Mouse (Mus musculus) heart, postnatal 4 days (tissue): Measurements from ENCODE around the gene Mrpl24. TPM values are rescaled to one million over a fixed set of nuclear protein-coding genes. Genes with fewer than 3 reads are reported as not detected.

Experiments used
- DNase-seq: peaks from one replicate; pipeline ENCODE4 v3.0.0; 2021
- total RNA-seq, 2 experiments: library from RNA; stranded (reverse); gene quantifications; 2 replicates each; pipeline ENCODE4 v1.2.3; 2021

The Mrpl24 gene
- total RNA-seq, 2 experiments from 2014 or later: 68.2 to 68.9 TPM

DNA sequence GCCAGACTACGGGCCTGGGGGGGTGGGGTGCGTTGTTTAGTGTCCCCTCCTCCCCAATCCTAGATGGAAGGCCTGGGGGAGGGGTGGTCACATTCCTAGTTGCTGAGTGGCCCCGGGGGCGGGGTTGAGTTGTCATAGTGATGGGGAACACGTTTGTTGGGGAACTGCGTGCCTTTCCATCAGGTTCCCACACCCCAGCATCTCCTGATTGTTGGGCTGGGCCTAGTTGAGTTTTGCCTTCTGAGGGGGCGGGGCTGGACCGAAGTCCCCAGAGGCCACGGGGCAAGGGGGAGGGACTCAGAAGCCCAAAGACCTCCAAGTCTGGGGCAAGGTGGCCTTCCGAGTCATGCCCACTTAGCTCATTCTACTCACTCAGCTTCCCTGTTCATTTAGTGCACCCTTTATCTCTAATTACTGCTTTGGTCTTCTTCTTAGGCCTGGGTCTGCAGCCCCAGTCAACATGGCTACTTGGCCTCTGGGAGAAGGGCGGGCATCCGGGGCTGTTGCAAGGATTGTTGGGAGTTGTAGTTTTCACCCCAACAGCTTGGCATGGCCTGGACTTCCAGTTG lies 8.6 kb upstream of the Mrpl24 start:
- DNase-seq: peak; percentile 92

DNA sequence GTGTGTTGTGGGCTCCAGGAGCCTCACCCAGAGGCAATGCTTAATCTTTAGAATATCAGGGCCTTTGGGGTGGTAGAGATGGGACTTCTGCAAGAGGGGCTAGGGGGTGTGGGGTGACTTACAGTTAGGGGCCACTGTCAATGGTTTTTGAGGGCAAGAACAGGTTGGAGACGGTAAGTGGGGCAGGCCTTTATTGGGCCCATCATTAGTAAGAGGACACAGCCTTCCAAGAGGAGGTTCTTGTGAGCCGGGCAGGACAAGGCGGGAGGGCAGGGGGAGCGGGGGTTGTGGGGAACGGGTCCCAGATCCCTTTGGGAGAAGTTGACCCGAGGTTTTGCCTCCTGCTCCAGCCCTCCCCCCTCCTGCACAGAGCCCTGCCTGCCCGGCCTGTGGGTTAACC lies 5.8 kb upstream of the Mrpl24 start:
- DNase-seq: no peak

DNA sequence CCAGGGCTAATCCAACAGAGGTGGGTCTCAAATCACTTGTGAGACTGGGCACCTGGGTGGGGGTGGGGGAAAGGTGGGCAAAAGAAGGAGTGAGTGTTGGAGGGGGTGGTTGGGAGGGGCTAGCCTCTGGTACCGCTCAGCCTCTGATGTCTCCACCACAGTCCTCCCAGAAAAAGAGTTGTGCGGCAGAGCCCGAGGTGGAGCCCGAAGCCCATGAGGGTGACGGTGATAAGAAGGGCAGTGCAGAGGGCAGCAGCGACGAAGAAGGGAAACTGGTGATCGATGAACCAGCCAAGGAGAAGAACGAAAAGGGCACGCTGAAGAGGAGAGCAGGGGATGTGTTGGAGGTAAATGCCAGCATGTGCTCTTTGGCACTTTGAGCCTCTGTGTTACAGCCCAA lies 5.4 kb upstream of the Mrpl24 start:
- no peak for DNase-seq

DNA sequence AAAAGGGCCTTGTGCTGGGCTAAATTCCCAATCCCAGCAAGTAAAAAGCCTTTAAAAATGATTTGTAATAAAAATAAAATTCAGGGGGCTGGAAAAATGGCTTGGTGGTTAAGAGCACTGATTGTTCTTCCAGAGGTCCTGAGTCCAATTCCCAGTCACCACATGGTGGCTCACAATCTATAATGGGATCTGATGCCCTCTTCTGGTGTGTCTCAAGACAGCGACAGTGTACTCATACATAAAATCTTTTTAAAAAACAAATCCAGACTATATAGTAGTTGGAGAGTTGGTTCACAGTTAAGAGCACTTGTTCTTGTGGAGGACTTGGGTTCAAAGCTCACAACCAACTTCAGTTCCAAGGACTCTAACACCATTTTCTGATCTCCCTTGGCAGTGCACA lies 2.3 kb upstream of the Mrpl24 start:
- DNase-seq: no peak

DNA sequence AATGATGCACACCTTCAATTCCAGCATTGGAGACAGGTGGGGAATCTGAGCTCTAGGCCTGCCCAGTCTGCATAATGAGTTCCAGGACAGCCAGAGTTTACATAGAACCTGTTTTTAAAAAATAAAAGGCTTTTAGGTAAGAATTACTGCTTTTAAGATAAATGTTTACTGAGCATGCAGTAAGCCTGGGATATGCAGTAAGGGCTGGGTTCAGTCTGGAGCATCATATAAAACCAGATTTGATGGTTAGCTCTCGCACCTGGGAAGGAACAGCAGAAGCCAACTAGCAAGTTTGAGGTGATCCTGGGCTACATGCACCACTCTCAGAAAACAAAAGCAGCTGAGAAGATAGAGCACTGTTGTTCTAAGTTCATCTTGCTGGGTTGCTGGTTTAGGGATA lies 755 bp upstream of the Mrpl24 start:
- no peak for DNase-seq

DNA sequence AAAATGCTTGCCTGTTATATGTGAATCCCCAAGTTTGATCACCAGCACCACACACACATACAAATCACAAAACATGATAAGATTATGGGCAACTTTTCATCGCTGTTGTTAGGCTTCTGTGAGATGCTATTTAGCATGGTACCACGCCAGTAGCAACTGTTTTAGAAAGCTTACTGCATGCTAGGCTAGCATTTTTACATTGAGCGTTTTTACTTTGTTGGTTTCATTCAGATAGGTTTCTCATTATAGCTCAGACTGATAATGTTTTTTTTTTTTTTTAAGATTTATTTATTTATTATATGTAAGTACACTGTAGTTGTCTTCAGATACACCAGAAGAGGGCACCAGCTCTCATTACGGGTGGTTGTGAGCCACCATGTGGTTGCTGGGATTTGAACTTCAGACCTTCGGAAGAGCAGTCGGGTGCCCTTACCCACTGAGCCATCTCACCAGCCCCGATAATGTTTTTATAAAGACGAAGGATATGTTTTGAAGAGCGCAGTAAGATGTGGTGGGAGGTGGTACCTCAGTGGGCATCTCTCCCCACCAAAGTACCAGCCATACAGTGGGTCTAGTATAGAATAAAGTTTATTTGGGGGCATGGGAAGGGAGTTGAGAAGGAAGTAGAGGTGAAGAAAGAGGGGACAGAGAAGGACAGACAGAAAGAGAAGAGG lies 1.1 kb downstream of the Mrpl24 start:
- DNase-seq: no peak

DNA sequence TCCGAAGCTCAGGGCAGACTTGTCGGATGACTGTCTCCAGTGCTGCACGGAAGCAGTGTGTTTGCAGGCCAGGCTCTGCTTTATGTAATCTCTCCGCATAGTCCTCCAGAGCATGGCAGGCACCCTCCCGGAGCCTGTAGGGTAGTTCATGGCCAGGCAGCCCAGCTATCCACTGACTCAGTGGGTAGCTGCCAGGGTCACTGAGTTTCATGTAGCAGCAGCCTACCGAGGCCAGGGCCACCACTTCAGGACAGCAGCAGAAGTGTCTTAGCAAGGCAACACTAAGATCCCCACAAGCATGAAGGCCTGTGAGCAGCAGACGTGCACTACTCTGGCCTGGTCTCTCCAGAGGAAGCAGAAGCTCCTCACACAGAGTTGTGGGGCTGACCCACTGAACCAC lies 5.7 kb downstream of the Mrpl24 start:
- no peak for DNase-seq

DNA sequence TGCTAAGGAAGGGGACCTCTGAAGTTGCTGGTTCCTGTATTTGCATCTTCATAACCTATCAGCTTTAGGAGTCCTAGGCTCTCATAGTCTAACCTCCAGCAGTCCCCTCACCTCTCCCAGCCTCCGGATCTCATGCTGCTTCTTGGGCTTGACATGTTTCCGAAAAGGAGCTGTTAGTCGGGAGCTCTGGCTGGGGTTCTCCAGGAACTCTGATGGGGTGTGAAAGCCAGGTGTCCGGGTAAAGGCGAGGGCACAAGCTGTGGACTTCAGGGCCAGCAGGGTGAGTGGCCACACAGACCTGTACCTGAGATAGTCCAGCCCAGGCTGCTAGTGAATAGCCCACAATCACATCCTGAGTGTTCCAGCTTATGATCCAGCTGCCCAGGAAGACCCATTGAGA lies 8.1 kb downstream of the Mrpl24 start:
- DNase-seq: no peak

DNA sequence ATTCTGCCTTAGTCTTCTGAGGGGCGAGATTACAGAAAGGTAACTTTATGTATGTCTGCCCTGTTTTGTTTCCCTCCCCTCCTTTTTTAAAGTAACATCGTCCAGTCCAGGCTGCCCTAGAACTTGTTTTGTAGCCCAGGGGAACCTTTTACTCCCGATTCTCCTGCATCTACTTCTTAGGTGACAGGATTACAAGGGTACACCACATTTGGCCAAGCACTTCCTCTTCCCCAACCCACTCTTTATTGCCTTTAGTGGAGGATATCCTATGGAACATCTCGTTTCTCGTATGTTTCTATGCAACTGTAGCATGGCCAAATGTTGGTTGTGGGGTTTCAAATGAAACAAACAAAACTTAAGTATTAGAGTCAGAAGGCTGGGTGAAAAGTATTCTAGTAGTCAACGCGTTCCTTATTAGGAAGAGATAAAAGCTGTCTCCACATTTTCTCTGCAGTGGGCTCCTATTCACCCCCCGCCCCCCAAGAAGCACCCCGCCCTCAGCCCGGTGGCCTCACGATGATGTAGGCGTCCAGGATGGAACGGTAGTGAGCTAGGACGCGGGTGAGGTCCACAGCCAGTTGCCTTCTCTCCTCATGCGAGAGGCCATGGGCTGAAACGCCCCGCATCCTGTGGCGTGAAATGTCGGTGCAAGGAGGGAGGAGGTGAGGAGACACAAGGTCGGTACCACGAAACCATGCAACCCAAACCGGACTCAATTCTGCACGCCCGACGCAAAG lies 10.2 kb downstream of the Mrpl24 start:
- no peak for DNase-seq

DNA sequence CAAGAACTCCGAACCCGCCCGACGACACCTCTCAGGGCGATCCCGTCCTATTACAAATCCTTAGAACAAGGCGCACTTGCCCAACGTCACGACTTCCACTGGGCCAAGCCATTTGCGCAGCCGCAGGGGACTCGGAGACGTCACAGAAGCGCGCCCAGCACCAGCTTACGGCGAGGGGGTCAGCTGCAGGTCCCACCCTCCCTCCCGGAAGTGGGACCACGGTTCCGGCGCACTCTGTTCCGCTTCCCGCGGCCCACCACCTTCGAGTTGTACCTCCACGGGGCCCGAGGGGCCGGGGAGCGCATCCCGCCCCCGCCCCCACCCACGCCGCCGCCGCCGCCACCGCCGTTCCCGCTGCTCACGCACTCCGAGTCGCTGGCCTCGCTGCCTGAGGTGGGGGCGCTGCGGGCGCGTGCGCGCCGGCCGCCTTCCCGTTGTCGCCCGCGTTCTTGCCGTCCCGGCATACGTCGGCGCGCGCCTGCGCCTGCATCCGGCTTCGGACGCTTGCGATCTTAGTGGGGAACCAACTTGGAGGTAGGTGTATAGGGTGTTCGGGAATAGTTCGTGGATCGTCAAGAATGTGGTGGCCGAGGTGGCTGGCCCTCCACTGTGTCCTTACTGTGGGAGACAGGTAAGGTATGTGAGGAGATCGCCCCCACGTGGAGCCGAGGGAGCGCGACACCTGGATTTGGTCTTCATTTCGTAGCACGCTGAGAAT lies 10.9 kb downstream of the Mrpl24 start, which contains the start of the genes Isg20l2 and Rrnad1:
Gene Isg20l2 (plus strand): TSS at position 237 of the 718 bp plus-strand sequence.
Gene Rrnad1 (minus strand): TSS at position 640 of the 718 bp plus-strand sequence.
- DNase-seq: peak; percentile 97

DNA sequence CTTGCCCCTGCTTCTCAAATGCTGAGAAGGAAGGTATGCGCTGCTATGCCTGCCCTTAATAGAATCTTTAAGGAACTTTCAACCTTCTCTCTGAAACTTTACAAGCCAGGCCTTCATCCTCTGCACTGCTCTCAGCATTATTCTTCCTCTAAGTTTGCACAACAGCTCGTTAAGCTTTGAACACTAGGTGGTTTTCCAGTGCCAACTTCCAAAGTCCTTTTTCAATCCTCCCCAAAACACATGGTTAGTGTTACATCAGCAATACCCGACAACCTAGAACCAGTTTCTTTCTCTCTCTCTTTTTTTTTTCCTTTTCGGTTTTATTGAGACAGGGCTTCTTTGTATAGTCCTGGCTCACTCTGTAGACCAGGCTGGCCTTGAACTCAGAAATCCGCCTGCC lies 14.7 kb downstream of the Mrpl24 start:
- DNase-seq: no peak

DNA sequence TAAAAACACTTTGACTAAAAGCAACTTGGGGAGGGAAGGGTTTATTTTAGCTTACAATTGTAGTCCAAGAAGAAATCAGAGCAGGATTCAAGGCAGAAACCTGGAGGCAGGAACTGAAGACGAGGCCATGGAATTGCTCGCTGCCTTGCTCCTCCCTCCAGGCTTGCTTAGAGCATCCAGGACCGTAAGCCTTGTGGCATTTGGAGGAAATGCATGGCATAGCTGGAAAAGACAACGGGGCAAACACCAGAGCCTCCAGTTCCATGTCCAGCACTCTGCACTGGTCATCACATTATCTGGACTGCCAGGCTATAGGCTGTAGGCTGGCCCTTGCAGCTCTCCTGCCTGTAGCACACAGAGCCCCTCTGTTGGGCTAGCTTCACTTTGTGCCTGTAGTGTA lies 15.2 kb downstream of the Mrpl24 start:
- DNase-seq: no peak

DNA sequence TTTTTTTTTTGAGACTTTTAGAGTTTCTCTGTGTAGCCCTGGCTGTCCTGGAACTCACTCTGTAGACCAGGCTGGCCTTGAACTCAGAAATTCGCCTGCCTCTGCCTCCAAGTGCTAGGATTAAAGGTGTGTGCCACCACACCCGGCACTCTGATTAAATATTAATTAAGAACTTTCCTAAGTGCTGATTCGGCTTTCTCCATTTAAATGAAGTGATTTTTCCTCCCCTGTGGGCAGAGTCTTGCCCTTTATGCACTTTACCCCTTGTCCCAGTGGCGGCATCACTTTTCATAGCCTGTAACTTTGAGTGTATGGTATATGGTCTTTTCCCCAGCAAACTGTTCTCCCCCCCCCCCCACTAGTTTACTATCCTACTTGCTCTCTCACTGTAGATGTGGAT lies 15.9 kb downstream of the Mrpl24 start:
- no peak for DNase-seq

DNA sequence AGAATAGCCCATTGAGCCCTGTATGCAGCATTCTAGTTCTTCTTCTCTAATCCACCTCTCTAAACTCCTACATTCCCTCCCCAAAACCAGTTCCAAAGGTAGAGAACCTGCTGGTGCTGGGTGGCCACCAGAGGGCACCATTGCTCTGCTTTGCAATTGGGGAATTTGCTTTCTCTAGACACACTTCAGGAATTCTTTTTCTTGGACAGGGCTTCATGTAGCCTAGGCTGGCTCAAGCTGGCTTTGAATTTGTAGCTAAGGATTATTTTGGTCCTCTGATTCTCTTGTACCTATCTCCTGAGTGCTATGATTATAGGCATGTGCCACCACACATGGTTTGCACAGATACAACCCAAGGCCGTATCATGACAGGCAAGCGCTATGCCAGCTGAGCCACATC lies 16.5 kb downstream of the Mrpl24 start:
- DNase-seq: peak; percentile 89

DNA sequence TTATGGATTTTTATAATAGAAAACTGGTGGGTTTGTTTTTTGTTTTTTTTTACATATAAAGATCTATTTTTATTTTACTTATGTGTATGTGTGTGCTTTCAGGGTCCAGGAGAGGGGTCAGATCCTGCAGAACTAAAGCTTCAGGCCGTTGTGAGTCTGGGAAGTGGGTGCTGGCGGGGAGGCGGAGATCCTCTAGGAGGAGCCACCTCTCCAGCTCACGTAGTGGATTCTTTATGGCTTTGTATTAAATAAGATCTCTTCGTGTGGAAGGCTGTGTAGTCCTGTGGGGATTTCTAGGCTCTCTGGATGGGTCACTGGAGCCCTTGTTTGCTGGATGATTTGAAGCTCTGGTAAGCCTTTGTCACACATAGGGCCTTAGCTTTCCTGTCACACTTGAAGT lies 21.3 kb downstream of the Mrpl24 start:
- no peak for DNase-seq

DNA sequence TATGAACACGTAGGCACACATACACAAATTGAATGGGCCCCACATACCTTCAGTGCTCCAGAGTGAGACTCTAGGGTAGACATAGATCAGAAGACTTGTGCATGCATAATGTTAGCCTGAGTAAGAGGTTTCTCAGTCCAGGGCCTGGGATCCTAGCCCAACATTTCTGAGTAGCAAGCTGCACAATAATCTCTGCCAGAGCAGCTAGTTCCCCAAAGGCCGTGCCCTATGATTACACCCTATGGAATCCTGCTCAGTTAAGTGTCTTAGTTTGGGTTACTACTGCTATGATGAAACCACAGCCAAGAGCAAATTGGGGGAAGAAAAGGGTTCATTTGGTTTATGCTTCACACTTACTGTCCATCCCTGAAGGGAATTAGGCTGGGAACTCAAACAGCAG lies 23.2 kb downstream of the Mrpl24 start:
- DNase-seq: no peak

DNA sequence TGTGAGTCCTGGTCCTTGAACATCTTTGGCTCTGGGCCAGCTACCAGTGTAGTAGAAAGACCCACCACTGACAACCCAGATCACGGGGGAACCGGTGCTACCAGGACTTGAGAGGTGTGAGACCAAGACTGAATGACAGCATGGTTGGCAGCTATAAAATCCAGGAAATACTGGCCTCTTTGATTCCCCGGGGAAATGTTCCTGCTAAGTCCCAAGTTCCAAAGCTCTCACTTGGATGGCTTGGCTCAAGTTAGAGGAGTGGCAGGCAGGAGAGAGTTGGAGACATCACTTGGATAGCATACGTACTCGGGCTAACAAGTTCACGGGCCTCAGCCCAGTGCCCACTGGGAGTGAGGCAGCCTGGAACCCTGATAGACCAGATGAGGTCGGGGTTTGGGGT lies 24.3 kb downstream of the Mrpl24 start:
- DNase-seq: no peak

DNA sequence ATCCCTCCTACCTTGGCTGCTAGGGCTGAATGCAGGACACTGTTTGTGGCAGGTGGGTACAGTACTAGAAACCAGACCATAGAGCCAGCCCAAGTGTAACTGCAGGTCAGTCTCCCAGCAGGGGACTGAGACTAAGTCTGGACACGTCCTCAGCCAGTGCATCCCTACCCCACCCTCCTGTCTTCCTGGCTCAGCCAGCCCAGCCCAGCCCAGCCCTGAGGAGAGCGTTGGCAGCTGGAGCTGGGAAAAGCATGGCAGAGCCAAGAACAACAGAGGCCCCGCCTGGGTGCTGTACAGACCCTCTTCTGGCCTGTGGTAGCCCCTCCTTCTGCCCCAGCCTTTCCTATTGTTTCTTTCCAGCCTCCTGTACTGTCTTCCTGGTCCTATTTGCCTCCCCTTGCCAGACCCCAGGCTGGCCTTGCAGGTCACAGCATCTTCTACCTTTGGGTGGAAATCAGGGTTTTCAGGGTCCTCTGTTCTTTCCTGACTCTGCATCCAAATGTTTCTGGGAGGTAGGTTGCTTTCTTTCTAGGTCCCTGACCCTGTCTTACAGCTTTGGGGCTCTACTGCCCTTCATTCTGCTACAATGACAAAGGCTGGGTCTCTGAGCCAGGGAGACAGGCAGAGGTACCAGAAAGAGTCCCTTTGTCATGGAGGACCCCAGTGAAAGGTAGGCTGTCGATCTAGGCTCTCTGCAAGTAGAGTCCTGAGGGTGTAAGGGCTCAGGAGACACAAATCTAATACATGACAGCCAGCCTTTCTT lies 25.7 kb downstream of the Mrpl24 start:
- peak; percentile 34 for DNase-seq

DNA sequence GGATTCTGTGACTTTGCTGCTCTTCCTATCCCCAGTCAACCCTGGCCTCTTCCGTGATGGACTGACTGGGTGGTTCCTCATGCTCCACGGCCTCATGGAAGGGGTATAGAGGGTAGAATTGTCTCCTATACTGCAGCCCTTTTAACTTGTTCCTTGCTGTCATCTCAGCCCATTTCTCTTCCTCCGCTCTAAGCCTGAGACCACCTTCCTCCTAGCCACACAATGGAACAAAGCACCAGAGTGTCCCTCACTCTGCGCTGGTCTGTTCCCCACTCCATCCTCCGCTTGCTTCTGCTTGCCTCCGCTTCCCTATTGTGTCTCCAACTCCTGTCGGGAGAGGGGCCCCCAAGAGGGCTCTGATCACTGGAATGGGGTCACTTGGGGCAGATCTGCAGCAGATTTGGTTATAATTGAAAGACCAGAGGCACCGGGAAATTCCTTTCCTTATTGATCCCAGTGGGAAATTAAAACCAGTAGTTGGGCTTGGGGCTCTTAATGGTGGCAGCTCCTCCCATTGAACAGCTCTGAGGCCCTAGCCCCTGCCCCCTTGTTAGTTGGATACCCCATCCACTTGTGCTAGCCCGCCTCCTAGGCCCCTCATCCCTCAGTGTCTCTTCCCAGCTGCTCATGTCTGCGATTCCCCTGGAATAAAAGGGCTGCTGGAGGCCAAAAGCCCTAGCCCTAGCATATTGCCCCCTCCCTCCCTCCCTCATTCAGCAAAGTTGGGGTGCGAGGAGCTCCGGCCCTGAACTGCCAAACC lies 26.7 kb downstream of the Mrpl24 start:
- no peak for DNase-seq

DNA sequence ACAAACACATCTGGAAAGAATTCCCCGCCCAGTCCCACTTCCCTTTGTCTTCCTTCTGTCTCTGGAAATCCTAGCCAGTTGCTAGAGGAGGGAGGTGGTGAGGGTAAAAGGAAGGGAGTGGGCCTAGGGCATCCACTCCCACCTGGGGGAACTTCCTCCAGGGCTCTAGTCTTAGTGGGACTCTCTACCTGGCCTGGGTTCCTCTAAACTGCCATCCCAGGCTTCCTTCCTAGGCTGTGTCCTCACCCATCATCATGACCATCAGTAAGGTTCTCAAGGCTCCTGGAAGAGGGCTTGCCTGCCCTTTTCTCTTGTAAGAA lies 27.2 kb downstream of the Mrpl24 start:
- DNase-seq: no peak

DNA sequence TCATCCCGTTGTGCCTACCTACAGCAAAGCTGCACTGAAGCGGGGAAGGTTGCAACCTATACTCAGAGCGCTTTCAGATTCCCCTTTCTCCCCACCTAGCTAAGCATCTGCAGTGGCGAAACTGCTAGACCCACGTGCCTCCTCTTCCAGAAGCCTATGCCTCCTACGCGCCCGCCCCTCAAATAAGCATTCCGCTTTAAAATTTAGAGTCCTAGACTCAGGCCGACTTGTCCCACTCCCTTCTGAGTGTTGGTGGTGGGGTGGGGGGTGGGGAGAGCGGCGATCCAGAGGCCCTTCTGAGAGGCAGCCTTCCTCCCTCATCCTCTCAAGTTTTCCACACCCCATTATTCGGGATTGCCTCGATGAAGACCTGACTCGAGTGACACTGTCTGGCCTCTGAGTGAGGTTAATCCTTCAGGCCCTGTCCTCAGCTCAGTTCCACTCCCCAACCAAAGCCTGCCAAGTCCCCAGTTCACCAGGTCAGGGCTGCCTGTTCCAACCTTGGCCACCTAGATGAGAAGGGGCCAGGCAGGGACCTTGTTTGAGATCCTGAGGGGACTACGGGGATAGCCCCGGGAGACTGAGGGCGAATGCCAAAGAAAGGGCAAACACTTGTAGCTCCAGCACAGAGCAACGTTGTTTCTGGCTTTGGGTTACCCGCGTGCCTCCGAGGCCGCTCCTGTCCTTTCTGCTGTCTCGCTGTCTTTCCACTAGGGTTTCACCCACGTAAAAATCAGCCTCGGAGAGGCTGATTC lies 27.9 kb downstream of the Mrpl24 start:
- no peak for DNase-seq
